Mouse (Mus musculus) erythroblast, embryonic 14.5 days (primary cell): ENCODE results near the gene Igflr1.

ENCODE experiments used
- GATA1 ChIP-seq: IDR thresholded peaks from 2 replicates; pipeline ENCODE4 v1.6.1; 2012; ENCODE audit warnings: low read length, inconsistent platforms, mixed read lengths
- TAL1 ChIP-seq: IDR thresholded peaks from 3 replicates; pipeline ENCODE4 v1.6.1; 2012; ENCODE audit warnings: low read length, inconsistent platforms, mixed read lengths

DNA sequence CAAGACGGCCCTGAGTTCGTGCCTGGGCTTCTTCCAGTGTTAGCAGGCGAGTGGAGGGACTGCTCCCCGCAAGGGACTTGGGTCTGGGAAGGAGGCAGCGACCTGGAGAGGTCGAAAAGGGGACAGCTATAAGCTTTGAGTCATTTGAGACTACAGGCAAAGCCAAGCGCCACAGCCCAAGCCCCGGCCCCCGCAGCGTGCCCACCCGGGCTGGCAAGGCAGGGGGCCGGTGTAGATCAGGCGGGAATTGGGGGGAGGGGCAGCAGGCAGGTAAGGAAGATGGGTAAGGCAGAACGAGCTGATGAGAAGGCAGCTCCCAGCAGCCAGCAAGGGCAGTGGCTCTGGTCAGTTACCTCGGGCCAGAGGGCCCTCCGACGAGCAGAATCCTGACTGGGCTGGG is 38.8 kb upstream of the Igflr1 start:
- TF ChIP-seq TAL1: no peak
- TF ChIP-seq GATA1: no peak
